Comparison of ENCODE assay signal across 7 mouse cellular contexts in genomic region chr15:99251626-99252380, GRCm38 (mm10). TPM values are rescaled to one million over a fixed set of nuclear protein-coding genes. Genes with fewer than 3 reads are reported as not detected.
DNase-seq lines count a peak whose midpoint lies in the region; ATAC-seq lines count a peak whose summit lies in the region.

TSS of gene Mcrs1 (minus strand) at chr15:99251961.

- no peaks in the 10 kb centered on the region for H3K27me3 ChIP-seq in intestine, embryonic 15.5 days (replicated peaks)
- H3K27me3 ChIP-seq in midbrain, embryonic 10.5 days (ENCODE audit: low read depth, poor library complexity, severe bottlenecking), result no peaks in the 10 kb centered on the region

- peak; percentile 95 for ATAC-seq in intestine, embryonic 15.5 days

- H3K36me3 ChIP-seq in intestine, embryonic 15.5 days, result no peaks in the 10 kb centered on the region
- H3K36me3 ChIP-seq in midbrain, embryonic 10.5 days, result peaks cover 35% of the 10 kb centered on the region

- intact Hi-C loops in gastrocnemius, postnatal 36 days (cut with DNase I), result no loop called here
- intact Hi-C loops in left cerebral cortex, postnatal 25 days (cut with DNase I), result no loop called here

- peak within 1 kb of the TSS; percentile 96 for H3K27ac ChIP-seq in intestine, embryonic 15.5 days
- H3K27ac ChIP-seq in midbrain, embryonic 10.5 days (replicated peaks), result peak within 1 kb of the TSS; percentile 93

- H3K9me3 ChIP-seq in intestine, embryonic 15.5 days, result no peaks in the 10 kb centered on the region
- H3K9me3 ChIP-seq in midbrain, embryonic 10.5 days (replicated peaks), result no peaks in the 10 kb centered on the region

- peak within 1 kb of the TSS; percentile 60 for H3K9ac ChIP-seq in intestine, embryonic 15.5 days

- H3K4me1 ChIP-seq in intestine, embryonic 15.5 days (replicated peaks), result 0 out of 2 replicates have a peak, but pooled peaks cover 13% of the 10 kb centered on the region
- peaks cover 28% of the 10 kb centered on the region for H3K4me1 ChIP-seq in midbrain, embryonic 10.5 days

- WGBS in intestine, embryonic 15.5 days, result under 1% methylated on average over 52 of the region's 52 CpGs
- WGBS in midbrain, embryonic 10.5 days, result under 1% methylated on average over 52 of the region's 52 CpGs

- peak within 1 kb of the TSS; percentile 78 for H3K4me2 ChIP-seq in intestine, embryonic 15.5 days (replicated peaks)

- H3K4me3 ChIP-seq in intestine, embryonic 15.5 days (replicated peaks), result peak within 1 kb of the TSS; percentile 61
- peak within 1 kb of the TSS; percentile 75 for H3K4me3 ChIP-seq in midbrain, embryonic 10.5 days

- peak; percentile 97 for DNase-seq in adrenal gland, adult 2 months
- DNase-seq in embryo, embryonic 11.5 days (ENCODE audit: low read depth, low spot score), result peak; percentile 96
- peak; percentile 97 for DNase-seq in gastrocnemius, postnatal 36 days
- peak; percentile 99 for DNase-seq in left cerebral cortex, postnatal 25 days (ENCODE audit: low spot score in 2 of 2)
- peak; percentile 95 for DNase-seq in midbrain, embryonic 10.5 days (ENCODE audit: low spot score)
- DNase-seq in right cerebral cortex, postnatal 4 days, result peak; percentile 93

RNA-seq across cellular contexts. Expression of gene Mcrs1, which starts in this region (rescaled TPM):
- total RNA-seq in adrenal gland, adult 2 months (2021), result 10 to 100 TPM; 28.5 to 43.5 TPM
- 55.1 and 63.5 TPM in 2 replicates for polyA plus RNA-seq in adrenal gland, adult 2 months (2012; rRNA removed)
- 10 to 100 TPM; 25.6 to 28.9 TPM for total RNA-seq in gastrocnemius, postnatal 36 days (2021)
- 119 and 121 TPM in 2 replicates for polyA plus RNA-seq in intestine, embryonic 15.5 days (2015; fragmentation: Nextera tagmentation; extraction: Ambion mirVana)
- total RNA-seq in left cerebral cortex, postnatal 25 days (2021), result 10 to 100 TPM; 80.1 to 81.0 TPM
- polyA plus RNA-seq in midbrain, embryonic 10.5 days (2016; fragmentation: Nextera tagmentation; extraction: Ambion mirVana), result 202 and 215 TPM in 2 replicates

Comparison
In these comparisons a context has a peak if more than half of its experiments do, and no peak if none do; other contexts are left out.
1. Peak in every context shown above with its lines: DNase-seq, ATAC-seq, H3K4me3 ChIP-seq and H3K27ac ChIP-seq.